Mouse (Mus musculus): ENCODE measurements around the gene Spn. TPM values are rescaled to one million over a fixed set of nuclear protein-coding genes. Genes with fewer than 3 reads are reported as not detected.

Gene Spn
- 81.8 and 125 TPM in 2 replicates for polyA plus RNA-seq (2012; ENCODE audit: low replicate concordance)

GRCm38 (mm10) chr7:127137262-127138017, at the start of gene Spn:
Gene Spn (minus strand): TSS chr7:127137823.

GRCm38 (mm10) chr7:127121911-127122270, 15.7 kb downstream of the Spn start, which contains the start of gene Qprt:
Gene Qprt (minus strand): TSS chr7:127122226.

GRCm38 (mm10) chr7:127091114-127091896, 46.3 kb downstream of the Spn start, which contains the start of gene AI467606:
Gene AI467606 (plus strand): TSS chr7:127091359.

GRCm38 (mm10) chr7:127087278-127088010, 50.2 kb downstream of the Spn start, which contains the start of gene Zg16:
Gene Zg16 (minus strand): TSS chr7:127087328.

Other genes with a start within 250 kb of the Spn start
- 94.2 and 130 TPM in 2 replicates for gene Tmem219, start 214.9 kb downstream of the Spn start, polyA plus RNA-seq (2012; ENCODE audit: low replicate concordance)
- 30.5 and 84.4 TPM in 2 replicates for gene Kctd13, start 208.9 kb downstream of the Spn start, polyA plus RNA-seq (2012; ENCODE audit: low replicate concordance)
- gene Asphd1, start 188.2 kb downstream of the Spn start, polyA plus RNA-seq (2012; ENCODE audit: low replicate concordance): not detected in 2 replicates
- gene Sez6l2, start 187.3 kb downstream of the Spn start, polyA plus RNA-seq (2012; ENCODE audit: low replicate concordance): 2.3 and 3.7 TPM in 2 replicates
- 122 and 191 TPM in 2 replicates for gene Cdipt, start 161.9 kb downstream of the Spn start, polyA plus RNA-seq (2012; ENCODE audit: low replicate concordance)
- gene Cdiptos, start 161.7 kb downstream of the Spn start, polyA plus RNA-seq (2012; ENCODE audit: low replicate concordance): 0.29 and 0.57 TPM in 2 replicates
- 41.4 and 44.2 TPM in 2 replicates for gene Mvp, start 123.2 kb downstream of the Spn start, polyA plus RNA-seq (2012; ENCODE audit: low replicate concordance)
- 2.3 and 8.3 TPM in 2 replicates for gene Pagr1b, start 121.3 kb downstream of the Spn start, polyA plus RNA-seq (2012; ENCODE audit: low replicate concordance)
- gene Pagr1a, start 120.5 kb downstream of the Spn start, polyA plus RNA-seq (2012; ENCODE audit: low replicate concordance): 4.2 and 54.7 TPM in 2 replicates
- gene Gm42742, start 116.7 kb downstream of the Spn start, polyA plus RNA-seq (2012; ENCODE audit: low replicate concordance): 120 and 325 TPM in 2 replicates
- 1.7 and 5.9 TPM in 2 replicates for gene Prrt2, start 116.6 kb downstream of the Spn start, polyA plus RNA-seq (2012; ENCODE audit: low replicate concordance)
- gene Maz, start 110.8 kb downstream of the Spn start, polyA plus RNA-seq (2012; ENCODE audit: low replicate concordance): 317 and 823 TPM in 2 replicates
- gene Kif22, start 95.4 kb downstream of the Spn start, polyA plus RNA-seq (2012; ENCODE audit: low replicate concordance): 2.6 and 9.1 TPM in 2 replicates
- gene Zg16, start 50.5 kb downstream of the Spn start, polyA plus RNA-seq (2012; ENCODE audit: low replicate concordance): 0.27 TPM in 1 of 2 replicates, not detected in the other
- gene AI467606, start 46.5 kb downstream of the Spn start, polyA plus RNA-seq (2012; ENCODE audit: low replicate concordance): 271 and 357 TPM in 2 replicates
- gene Qprt, start 15.6 kb downstream of the Spn start, polyA plus RNA-seq (2012; ENCODE audit: low replicate concordance): 5.7 and 7.0 TPM in 2 replicates
- gene Cd2bp2, start 58.2 kb upstream of the Spn start, polyA plus RNA-seq (2012; ENCODE audit: low replicate concordance): 63.2 and 81.0 TPM in 2 replicates
- gene Tbc1d10b, start 70.6 kb upstream of the Spn start, polyA plus RNA-seq (2012; ENCODE audit: low replicate concordance): 48.8 and 114 TPM in 2 replicates
- 3.8 TPM in 1 of 2 replicates, not detected in the other for gene Mylpf, start 71.1 kb upstream of the Spn start, polyA plus RNA-seq (2012; ENCODE audit: low replicate concordance)
- gene Zfp553, start 95.2 kb upstream of the Spn start, polyA plus RNA-seq (2012; ENCODE audit: low replicate concordance): 19.8 and 21.6 TPM in 2 replicates
- 741 and 939 TPM in 2 replicates for gene Sept1, start 95.3 kb upstream of the Spn start, polyA plus RNA-seq (2012; ENCODE audit: low replicate concordance)
- 30.4 and 62.4 TPM in 2 replicates for gene Zfp771, start 106.5 kb upstream of the Spn start, polyA plus RNA-seq (2012; ENCODE audit: low replicate concordance)
- 11.9 and 40.3 TPM in 2 replicates for gene Dctpp1, start 122.9 kb upstream of the Spn start, polyA plus RNA-seq (2012; ENCODE audit: low replicate concordance)
- 18.3 and 56.1 TPM in 2 replicates for gene Sephs2, start 136.2 kb upstream of the Spn start, polyA plus RNA-seq (2012; ENCODE audit: low replicate concordance)
- gene Itgal, start 158.4 kb upstream of the Spn start, polyA plus RNA-seq (2012; ENCODE audit: low replicate concordance): 65.9 and 91.0 TPM in 2 replicates
- gene Zfp768, start 207.8 kb upstream of the Spn start, polyA plus RNA-seq (2012; ENCODE audit: low replicate concordance): 11.8 and 12.1 TPM in 2 replicates
- 6.0 and 8.8 TPM in 2 replicates for gene Zfp747, start 238.2 kb upstream of the Spn start, polyA plus RNA-seq (2012; ENCODE audit: low replicate concordance)
- 1.1 and 1.4 TPM in 2 replicates for gene 9130019O22Rik, start 249.3 kb upstream of the Spn start, polyA plus RNA-seq (2012; ENCODE audit: low replicate concordance)

Measured in hematopoietic multipotent progenitor cell, adult 10-12 weeks (in vitro differentiated cells).